Mouse (Mus musculus) lung, adult 2 months (tissue): ENCODE measurements around the gene Nek5.

Source experiments
- CTCF ChIP-seq: fragments of 200-500 bp; IDR thresholded peaks from 2 replicates; pipeline ENCODE4 v1.5.1; 2011; ENCODE audit warnings: mild to moderate bottlenecking, low read length, control low read depth; ENCODE audit not compliant: insufficient read depth
- POLR2A ChIP-seq: fragments of 200-500 bp; IDR thresholded peaks from 2 replicates; pipeline ENCODE4 v1.6.1; 2011; ENCODE audit warnings: low read depth, mild to moderate bottlenecking, control low read depth, low read length, borderline replicate concordance; ENCODE audit errors: extremely low read depth

GRCm38 (mm10) chr8:22162206-22162605 lies 37.4 kb upstream of the Nek5 start:
- no peak for TF ChIP-seq CTCF
- TF ChIP-seq POLR2A: no peak
